ENCODE assay signal across 13 mouse cellular contexts in genomic region chr5:76540181-76540580, GRCm38 (mm10). TPM values are rescaled to one million over a fixed set of nuclear protein-coding genes. Genes with fewer than 3 reads are reported as not detected.
A peak's percentile ranks its signal among the peaks of the same experiment; 100 is the strongest.
DNase-seq lines count a peak whose midpoint lies in the region; ATAC-seq and TF ChIP-seq lines count a peak whose summit lies in the region.
"Had no signal": no experiment of that assay in that cellular context is flagged by ENCODE, and none has a peak within 500 bp of the region (broad histone marks: within the 10 kb centered on the region; RNA-seq: fewer than 3 reads in every experiment).

No protein-coding gene starts in this region.

- H3K4me1 ChIP-seq in forebrain, embryonic 13.5 days, result peaks cover 7% of the 10 kb centered on the region
- H3K4me1 ChIP-seq in forebrain, embryonic 16.5 days (replicated peaks; ENCODE audit: control insufficient read depth, insufficient read depth, low read length), result no peaks in the 10 kb centered on the region
- H3K4me1 ChIP-seq in olfactory bulb, adult 2 months (ENCODE audit: control insufficient read depth, insufficient read depth, low read length), result peaks cover 2% of the 10 kb centered on the region; the same call in 1 of the 2 replicates
- H3K4me1 ChIP-seq: embryonic facial prominence, embryonic 12.5 days; liver, embryonic 15.5 days; neural tube, embryonic 12.5 days had no signal

- no peak overlapping the region for H3K27ac ChIP-seq in forebrain, embryonic 13.5 days
- H3K27ac ChIP-seq in forebrain, embryonic 16.5 days (ENCODE audit: low read length), result no peak overlapping the region
- peak overlapping the region; percentile 61 for H3K27ac ChIP-seq in olfactory bulb, adult 2 months (ENCODE audit: insufficient read depth, low read depth, low read length)
- H3K27ac ChIP-seq: embryonic facial prominence, embryonic 12.5 days; liver, embryonic 15.5 days; neural tube, embryonic 12.5 days had no signal

- no peaks in the 10 kb centered on the region for H3K9me3 ChIP-seq in forebrain, embryonic 13.5 days (replicated peaks)
- H3K9me3 ChIP-seq in forebrain, embryonic 16.5 days (ENCODE audit: control insufficient read depth, low read length), result no peaks in the 10 kb centered on the region
- H3K9me3 ChIP-seq: embryonic facial prominence, embryonic 12.5 days; liver, embryonic 15.5 days; neural tube, embryonic 12.5 days had no signal

- TF ChIP-seq POLR2A in olfactory bulb, adult 2 months (IDR thresholded peaks at IDR 0.05; ENCODE audit: insufficient read depth, low read depth, low read length), result no peak

- no peaks in the 10 kb centered on the region for H3K27me3 ChIP-seq in forebrain, embryonic 13.5 days
- H3K27me3 ChIP-seq in forebrain, embryonic 16.5 days (replicated peaks; ENCODE audit: control insufficient read depth, insufficient read depth, low read length), result no peaks in the 10 kb centered on the region
- H3K27me3 ChIP-seq: embryonic facial prominence, embryonic 12.5 days; liver, embryonic 15.5 days; neural tube, embryonic 12.5 days had no signal

- no peak for TF ChIP-seq CTCF in olfactory bulb, adult 2 months (IDR thresholded peaks at IDR 0.05; ENCODE audit: insufficient read depth, low read depth, low read length)

- no peak overlapping the region for H3K4me3 ChIP-seq in forebrain, embryonic 13.5 days
- no peak overlapping the region for H3K4me3 ChIP-seq in forebrain, embryonic 16.5 days (replicated peaks; ENCODE audit: low read length)
- H3K4me3 ChIP-seq in olfactory bulb, adult 2 months (ENCODE audit: insufficient read depth, low read depth, low read length), result no peak overlapping the region
- H3K4me3 ChIP-seq: embryonic facial prominence, embryonic 12.5 days; liver, embryonic 15.5 days; neural tube, embryonic 12.5 days had no signal

- DNase-seq in lung, postnatal 25 days (ENCODE audit: low spot score), result peak; percentile 16
- no peak for DNase-seq in lung, postnatal 14 days
- DNase-seq in fibroblast of lung, adult 2 months (ENCODE audit: low read depth), result peak; percentile 87
- no peak for DNase-seq in thymus, postnatal 14 days
- DNase-seq in kidney, postnatal 14 days, result no peak
- DNase-seq: thymus, postnatal 25 days had no signal

- 50% methylated on average over 8 of the region's 8 CpGs for WGBS in forebrain, embryonic 13.5 days
- WGBS in forebrain, embryonic 16.5 days, result 28% methylated on average over 8 of the region's 8 CpGs
- WGBS in olfactory bulb, adult 2 months, result 11% methylated on average over 8 of the region's 8 CpGs

- ATAC-seq in forebrain, embryonic 13.5 days, result 0 out of 2 replicates have a peak, but pooled peaks have one; percentile 27
- no peak for ATAC-seq in forebrain, embryonic 16.5 days

- H3K9ac ChIP-seq in forebrain, embryonic 13.5 days, result no peak overlapping the region
- H3K9ac ChIP-seq in forebrain, embryonic 16.5 days (replicated peaks; ENCODE audit: low read depth, low read length), result no peak overlapping the region
- H3K9ac ChIP-seq: embryonic facial prominence, embryonic 12.5 days; liver, embryonic 15.5 days; neural tube, embryonic 12.5 days had no signal

- H3K4me2 ChIP-seq in forebrain, embryonic 13.5 days, result no peak overlapping the region
- H3K4me2 ChIP-seq in forebrain, embryonic 16.5 days (ENCODE audit: low read length), result no peak overlapping the region
- H3K4me2 ChIP-seq: embryonic facial prominence, embryonic 12.5 days; liver, embryonic 15.5 days; neural tube, embryonic 12.5 days had no signal

- peaks cover 72% of the 10 kb centered on the region for H3K36me3 ChIP-seq in forebrain, embryonic 13.5 days (ENCODE audit: poor library complexity, severe bottlenecking)
- H3K36me3 ChIP-seq in forebrain, embryonic 16.5 days (ENCODE audit: control insufficient read depth, insufficient read depth), result peaks cover 32% of the 10 kb centered on the region

RNA-seq across cellular contexts. Expression of gene Exoc1, which starts 11.1 kb away (rescaled TPM):
- polyA plus RNA-seq in forebrain, embryonic 13.5 days (2015; fragmentation: Nextera tagmentation; extraction: Ambion mirVana), result 52.0 and 58.3 TPM in 2 replicates
- polyA plus RNA-seq in forebrain, embryonic 16.5 days (2015; fragmentation: Nextera tagmentation; extraction: Ambion mirVana), result 68.6 and 74.0 TPM in 2 replicates
- not detected in 2 replicates for polyA plus RNA-seq in olfactory bulb, adult 2 months (2012; ENCODE audit: insufficient read depth, insufficient read length, low replicate concordance, missing spikeins)

RNA-seq across cellular contexts. Expression of gene Cep135, which starts 48.3 kb away (rescaled TPM):
- 7.2 and 8.0 TPM in 2 replicates for polyA plus RNA-seq in forebrain, embryonic 13.5 days (2015; fragmentation: Nextera tagmentation; extraction: Ambion mirVana)
- polyA plus RNA-seq in forebrain, embryonic 16.5 days (2015; fragmentation: Nextera tagmentation; extraction: Ambion mirVana), result 5.0 and 5.4 TPM in 2 replicates
- polyA plus RNA-seq in olfactory bulb, adult 2 months (2012; ENCODE audit: insufficient read depth, insufficient read length, low replicate concordance, missing spikeins), result not detected in 2 replicates

RNA-seq across cellular contexts. Expression of gene Gm7271, which starts 56.3 kb away (rescaled TPM):
- not detected in 2 replicates for polyA plus RNA-seq in forebrain, embryonic 13.5 days (2015; fragmentation: Nextera tagmentation; extraction: Ambion mirVana)
- not detected in 2 replicates for polyA plus RNA-seq in forebrain, embryonic 16.5 days (2015; fragmentation: Nextera tagmentation; extraction: Ambion mirVana)
- not detected in 2 replicates for polyA plus RNA-seq in olfactory bulb, adult 2 months (2012; ENCODE audit: insufficient read depth, insufficient read length, low replicate concordance, missing spikeins)
- polyA plus RNA-seq: kidney, embryonic 16.5 days; liver, embryonic 15.5 days had no signal

Comparison
In these comparisons a context has a peak if more than half of its experiments do, and no peak if none do; other contexts are left out.
1. DNase-seq: peak in lung, postnatal 25 days (single experiment) and fibroblast of lung, adult 2 months (single experiment); none in lung, postnatal 14 days (single experiment), thymus, postnatal 14 days (single experiment) and kidney, postnatal 14 days (single experiment).